Mouse (Mus musculus) mouse embryonic stem cell (cell line): ENCODE results near the gene Pde1a.

ENCODE experiments used
- in situ Hi-C, 2 experiments: fragments of 300-500 bp; cut with MboI; formaldehyde crosslinking; loops; 1 replicate in 1 of 2; 3 replicates in 1 of 2; pipeline ENCODE4 v1.14.3; 2019 to 2020; ENCODE audit warnings: low sequenced_read_pairs in 2 of 2, low pct_unique_long_range_greater_than_20kb in 1 of 2, mixed read lengths in 1 of 2; ENCODE audit not compliant: unreplicated experiment in 1 of 2

Gene Pde1a

DNA sequence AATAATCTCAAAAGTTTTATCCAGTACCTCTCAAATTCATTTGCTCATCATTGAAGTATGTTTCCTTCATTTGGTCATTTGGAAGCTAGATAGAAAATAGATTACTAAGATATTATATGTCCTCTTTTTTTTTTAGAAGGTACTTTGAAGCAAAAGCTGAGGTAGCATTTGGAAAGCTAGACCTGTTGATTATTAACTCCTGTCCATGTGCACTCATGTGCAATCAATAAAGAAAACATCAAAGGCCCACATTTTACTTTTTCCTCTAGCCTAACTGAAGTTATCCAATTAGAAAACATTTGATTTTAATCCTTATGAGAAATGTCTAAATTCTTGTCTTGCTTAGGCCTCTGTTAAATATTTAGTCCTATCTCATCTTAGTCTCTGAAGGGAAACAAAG lies 153.3 kb downstream of the Pde1a start:
- in situ Hi-C loops = no loop called here

- in situ Hi-C loops = no loop called here
Measured at GRCm38 (mm10) chr2:79972271-79972670, 157.0 kb downstream of the Pde1a start.

GRCm38 (mm10) chr2:79969594-79969993 lies 159.7 kb downstream of the Pde1a start:
- in situ Hi-C loops = no loop called here

DNA sequence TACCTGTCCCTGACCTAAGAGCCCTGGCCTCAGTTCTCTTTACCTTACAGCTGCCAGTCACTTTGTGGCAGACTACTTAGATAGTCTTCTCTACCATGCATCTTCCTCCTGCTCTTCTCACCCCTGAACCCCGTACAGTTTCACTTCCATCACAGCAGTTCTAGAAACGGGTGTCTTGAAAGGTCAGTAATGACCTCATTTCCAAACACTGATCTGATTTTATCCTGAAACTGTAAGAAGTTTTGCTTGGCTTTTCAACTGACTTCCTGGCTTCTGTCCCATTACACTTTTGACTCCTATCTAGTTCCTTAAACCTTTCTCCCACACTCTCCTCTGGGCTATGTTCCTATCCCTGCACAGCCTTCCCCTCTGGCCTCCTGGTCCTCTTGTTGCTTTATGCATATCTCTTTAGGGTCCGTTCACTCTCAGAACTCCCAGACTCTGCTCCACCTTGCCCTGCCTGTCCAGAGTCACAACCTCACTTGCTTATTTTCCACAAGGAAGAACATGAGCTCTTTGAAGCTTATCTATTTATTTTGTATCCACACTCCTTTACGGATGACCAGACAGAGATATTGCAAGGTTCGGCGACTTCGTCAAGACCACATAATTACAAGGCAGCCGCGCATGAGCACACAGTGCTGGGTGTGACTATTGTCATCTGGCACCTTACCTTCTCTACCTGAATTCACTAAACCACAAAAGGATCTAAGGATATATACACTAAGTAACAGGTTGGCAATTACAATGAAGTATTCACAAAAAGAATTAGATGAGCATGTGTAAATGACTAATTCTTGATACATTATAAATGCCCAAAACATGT lies 162.4 kb downstream of the Pde1a start:
- in situ Hi-C loops = no loop called here

DNA sequence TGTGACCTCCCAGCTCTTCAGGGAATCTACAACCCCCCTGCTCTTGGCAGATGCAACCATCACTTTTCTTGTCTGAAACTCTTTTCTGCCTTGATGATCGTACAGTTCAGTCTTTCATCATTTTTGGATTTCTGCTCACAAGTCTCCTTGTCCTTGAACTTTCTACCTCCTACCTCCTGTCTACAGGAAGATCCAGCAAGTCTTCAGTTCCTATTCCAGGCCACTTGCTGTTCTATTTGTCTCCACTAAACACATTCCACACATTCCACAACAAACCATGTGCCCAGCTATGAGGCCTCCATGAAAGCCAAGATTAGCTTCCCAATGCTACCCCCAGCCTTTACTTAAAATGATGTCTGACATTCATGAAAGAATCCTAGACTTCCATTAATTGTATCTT lies 163.2 kb downstream of the Pde1a start:
- in situ Hi-C loops = no loop called here

- in situ Hi-C loops = no loop called here
Measured at GRCm38 (mm10) chr2:79964964-79965363, 164.3 kb downstream of the Pde1a start.

DNA sequence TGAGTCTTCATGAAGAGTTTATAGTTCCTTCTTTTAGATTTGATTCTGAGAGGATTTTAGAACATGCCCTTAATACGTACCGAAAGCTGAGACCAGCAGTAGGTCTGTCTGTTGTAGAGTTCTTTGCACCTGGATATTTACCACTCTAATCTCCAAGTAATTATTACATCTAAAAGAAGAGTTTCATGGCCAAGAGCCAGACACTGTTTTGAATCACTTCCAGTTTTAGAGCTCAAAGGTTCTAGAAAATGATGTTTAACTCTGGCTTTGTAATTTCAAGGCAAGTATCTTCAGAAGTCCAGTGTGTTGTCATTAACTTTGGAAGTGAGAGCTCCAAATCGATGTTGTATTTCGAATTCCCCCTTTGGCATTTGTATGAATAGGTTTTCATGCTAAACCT lies 167.8 kb downstream of the Pde1a start:
- in situ Hi-C loops = no loop called here

- in situ Hi-C loops = no loop called here
Measured at GRCm38 (mm10) chr2:79957659-79958340, 171.5 kb downstream of the Pde1a start.

GRCm38 (mm10) chr2:79945898-79946675 lies 183.2 kb downstream of the Pde1a start:
- in situ Hi-C loops = no loop called here

- in situ Hi-C loops = no loop called here
Measured at GRCm38 (mm10) chr2:79934660-79935059, 194.6 kb downstream of the Pde1a start.

GRCm38 (mm10) chr2:79922356-79922755 lies 206.9 kb downstream of the Pde1a start:
- in situ Hi-C loops = no loop called here

- in situ Hi-C loops = no loop called here
Measured at GRCm38 (mm10) chr2:79921375-79921774, 207.9 kb downstream of the Pde1a start.

- in situ Hi-C loops = no loop called here
Measured at GRCm38 (mm10) chr2:79920438-79920837, 208.8 kb downstream of the Pde1a start.

DNA sequence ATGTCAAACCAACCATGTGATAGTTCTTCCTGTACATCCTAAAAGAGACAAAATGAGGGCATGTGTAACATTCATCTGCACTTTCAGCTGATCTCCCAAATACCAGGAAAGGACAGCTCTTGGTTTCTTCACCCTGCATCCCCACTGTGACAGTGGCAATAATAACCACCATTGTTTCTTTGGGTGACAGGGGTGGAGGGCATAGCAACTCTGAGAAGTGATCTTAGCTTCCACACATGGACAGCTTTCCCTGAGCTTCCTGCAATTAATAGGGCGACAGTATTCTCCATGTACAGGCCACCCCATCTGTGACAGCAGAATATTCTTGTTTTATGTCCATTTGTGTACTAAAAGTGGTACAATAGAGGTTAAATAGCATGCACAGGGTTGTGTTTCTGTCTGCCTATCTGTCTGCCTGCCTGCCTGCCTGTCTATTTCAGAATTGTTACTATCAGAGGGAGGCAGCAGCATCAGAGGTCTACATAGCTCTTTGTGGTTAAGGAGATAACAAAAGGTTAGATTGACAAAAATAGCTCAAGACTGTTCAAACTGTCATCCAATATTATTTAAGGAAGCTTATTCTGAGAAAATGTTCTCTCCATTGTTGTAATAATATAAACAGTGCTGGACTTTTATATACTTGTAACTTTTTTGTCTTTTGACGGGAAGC lies 227.3 kb downstream of the Pde1a start:
- in situ Hi-C loops = no loop called here

- in situ Hi-C loops = no loop called here
Measured at GRCm38 (mm10) chr2:79898522-79898921, 230.7 kb downstream of the Pde1a start.

GRCm38 (mm10) chr2:79892829-79893228 lies 236.4 kb downstream of the Pde1a start:
- in situ Hi-C loops = no loop called here

- in situ Hi-C loops = no loop called here
Measured at GRCm38 (mm10) chr2:79891760-79892570, 237.3 kb downstream of the Pde1a start.

- in situ Hi-C loops = no loop called here
Measured at GRCm38 (mm10) chr2:79890726-79891125, 238.5 kb downstream of the Pde1a start.
